Mouse (Mus musculus) CH12.LX (cell line): Measurements from ENCODE around the gene Atxn7l1. TPM values are rescaled to one million over a fixed set of nuclear protein-coding genes. Genes with fewer than 3 reads are reported as not detected.

Experiments used
- DNase-seq: peaks from one replicate; pipeline ENCODE4 v3.0.0-alpha.2; 2013; ENCODE audit errors: extremely low read depth
- H3K27ac ChIP-seq: 2 replicates; pipeline ENCODE4 v1.5.1; 2012; ENCODE audit warnings: low read depth, mild to moderate bottlenecking, control low read depth, moderate library complexity; ENCODE audit not compliant: insufficient read depth
- H3K27me3 ChIP-seq: replicated peaks from 2 replicates; pipeline ENCODE3; 2012; ENCODE audit warnings: inconsistent platforms
- H3K36me3 ChIP-seq, 2 experiments: replicated peaks in 1 of 2; 2 replicates each; pipeline versions ENCODE3 to v1.6.1; 2012; ENCODE audit warnings: inconsistent platforms in 1 of 2, low read length in 1 of 2, mild to moderate bottlenecking in 1 of 2, mixed read lengths in 1 of 2, moderate library complexity in 1 of 2; ENCODE audit not compliant: control insufficient read depth in 1 of 2, insufficient read depth in 1 of 2
- H3K4me1 ChIP-seq, 2 experiments: 2 replicates each; pipeline ENCODE4 v1.6.1; 2012; ENCODE audit warnings: inconsistent platforms in 1 of 2, moderate library complexity in 1 of 2; ENCODE audit not compliant: insufficient read depth in 2 of 2, control insufficient read depth in 1 of 2
- H3K4me2 ChIP-seq: 2 replicates; pipeline ENCODE4 v1.6.1; 2012; ENCODE audit warnings: low read depth, mild to moderate bottlenecking, control low read depth; ENCODE audit not compliant: poor library complexity, insufficient read depth, severe bottlenecking
- H3K4me3 ChIP-seq, 3 experiments: fragments of 150-350 bp in 1 of 3; sonication (generic) in 1 of 3; replicated peaks in 1 of 3; 2 replicates each; pipeline versions ENCODE3 to v1.5.1; 2011 to 2012; ENCODE audit warnings: low read depth in 2 of 3, low read length in 2 of 3, mild to moderate bottlenecking in 2 of 3, moderate library complexity in 2 of 3, control low read depth in 1 of 3, improper control_type of control experiment in 1 of 3, inconsistent platforms in 1 of 3, mixed read lengths in 1 of 3; ENCODE audit not compliant: poor library complexity in 1 of 3
- H3K79me2 ChIP-seq: replicated peaks from 2 replicates; pipeline ENCODE4 v1.6.1; 2012; ENCODE audit warnings: mild to moderate bottlenecking, moderate library complexity; ENCODE audit not compliant: control insufficient read depth, poor library complexity, insufficient read depth, severe bottlenecking; ENCODE audit errors: extremely low read depth
- H3K9ac ChIP-seq: 2 replicates; pipeline ENCODE4 v1.6.1; 2012; ENCODE audit warnings: low read depth, mild to moderate bottlenecking, control low read depth, moderate library complexity; ENCODE audit not compliant: insufficient read depth
- H3K9me3 ChIP-seq: replicated peaks from 2 replicates; pipeline ENCODE3; 2012; ENCODE audit warnings: low read length, inconsistent platforms, mixed read lengths
- CTCF ChIP-seq, 2 experiments: IDR thresholded peaks in 1 of 2; conservative IDR thresholded peaks in 1 of 2; 2 replicates each; pipeline ENCODE4 v1.5.1; 2011 to 2012; ENCODE audit warnings: low read depth in 2 of 2, low read length in 2 of 2, improper control_type of control experiment in 1 of 2, inconsistent platforms in 1 of 2, mild to moderate bottlenecking in 1 of 2, moderate library complexity in 1 of 2
- E2F4 ChIP-seq: IDR thresholded peaks from 2 replicates; pipeline ENCODE4 v1.6.1; 2011; ENCODE audit warnings: low read depth, low read length, improper control_type of control experiment; ENCODE audit not compliant: insufficient replicate concordance
- ELF1 ChIP-seq: IDR thresholded peaks from 2 replicates; pipeline ENCODE4 v1.6.1; 2014; ENCODE audit warnings: low read depth, mild to moderate bottlenecking, inconsistent platforms, low read length, improper control_type of control experiment
- ETS1 ChIP-seq: conservative IDR thresholded peaks from 2 replicates; pipeline ENCODE4 v1.6.1; 2012; ENCODE audit warnings: low read depth, mild to moderate bottlenecking, inconsistent platforms, low read length, improper control_type of control experiment, moderate library complexity
- IRF4 ChIP-seq: IDR thresholded peaks from 2 replicates; pipeline ENCODE4 v1.6.1; 2014; ENCODE audit warnings: low read depth, mild to moderate bottlenecking, inconsistent platforms, low read length, improper control_type of control experiment
- JUN ChIP-seq: IDR thresholded peaks from 2 replicates; pipeline ENCODE4 v1.6.1; 2011; ENCODE audit warnings: low read depth, mild to moderate bottlenecking, low read length, improper control_type of control experiment, moderate library complexity; ENCODE audit not compliant: insufficient read depth
- KAT2A ChIP-seq: IDR thresholded peaks from 2 replicates; pipeline ENCODE4 v1.6.1; 2012; ENCODE audit warnings: low read length, improper control_type of control experiment, inconsistent platforms; ENCODE audit not compliant: insufficient replicate concordance
- MAFK ChIP-seq: IDR thresholded peaks from 2 replicates; pipeline ENCODE4 v1.6.1; 2011; ENCODE audit warnings: low read length, improper control_type of control experiment; ENCODE audit not compliant: insufficient replicate concordance
- MXI1 ChIP-seq: IDR thresholded peaks from 2 replicates; pipeline ENCODE4 v1.6.1; 2011; ENCODE audit warnings: mild to moderate bottlenecking, low read depth, low read length, improper control_type of control experiment
- POLR2AphosphoS2 ChIP-seq: IDR thresholded peaks from 2 replicates; pipeline ENCODE4 v1.6.1; 2011; ENCODE audit warnings: low read depth, low read length, improper control_type of control experiment
- SMC3 ChIP-seq: IDR thresholded peaks from 2 replicates; pipeline ENCODE4 v1.6.1; 2011; ENCODE audit warnings: low read depth, low read length, improper control_type of control experiment
- TCF12 ChIP-seq: IDR thresholded peaks from 2 replicates; pipeline ENCODE4 v1.6.1; 2014; ENCODE audit warnings: low read depth, mild to moderate bottlenecking, inconsistent platforms, low read length, improper control_type of control experiment
- UBTF ChIP-seq: IDR thresholded peaks from 2 replicates; pipeline ENCODE4 v1.6.1; 2012; ENCODE audit warnings: low read depth, mild to moderate bottlenecking, inconsistent platforms, low read length, improper control_type of control experiment, moderate library complexity
- USF2 ChIP-seq: conservative IDR thresholded peaks from 2 replicates; pipeline ENCODE4 v1.6.1; 2011; ENCODE audit warnings: low read depth, low read length, improper control_type of control experiment
- ZC3H11A ChIP-seq: IDR thresholded peaks from 2 replicates; pipeline ENCODE4 v1.6.1; 2012; ENCODE audit warnings: low read depth, mild to moderate bottlenecking, inconsistent platforms, low read length, improper control_type of control experiment
- ZMIZ1 ChIP-seq: IDR thresholded peaks from 2 replicates; pipeline ENCODE4 v1.6.1; 2012; ENCODE audit warnings: low read depth, mild to moderate bottlenecking, inconsistent platforms, low read length, improper control_type of control experiment
- dilution Hi-C: fragments of 300-500 bp; cut with MboI; formaldehyde crosslinking; loops from 2 replicates; pipeline ENCODE4 v1.14.3; 2020; ENCODE audit warnings: low sequenced_read_pairs; ENCODE audit not compliant: extremely low pct_unique_long_range_greater_than_20kb, extremely low pct_ligation_motif_present
- in situ Hi-C: fragments of 300-500 bp; cut with MboI; formaldehyde crosslinking; loops from 3 replicates; pipeline ENCODE4 v1.14.3; 2019; ENCODE audit warnings: low sequenced_read_pairs, low pct_ligation_motif_present, low pct_unique_long_range_greater_than_20kb, mixed read lengths
- polyA plus RNA-seq: library from polyadenylated mRNA; unstranded; fragments of >175 nt; gene quantifications from 2 replicates; pipeline ENCODE4 v1.2.1, GENCODE M21; 2012; ENCODE audit warnings: low read depth; ENCODE audit not compliant: insufficient read length
- total RNA-seq, 2 experiments: library from RNA; depleted of rRNA; stranded (reverse); fragments of 300-350 nt in 1 of 2; fragments of >200 nt in 1 of 2; gene quantifications; 2 replicates each; pipeline ENCODE4 v1.2.3; 2012 to 2014

Atxn7l1 gene
- total and polyA plus RNA-seq, 3 experiments = 8.6 to 55.7 (median 9.0) TPM

DNA sequence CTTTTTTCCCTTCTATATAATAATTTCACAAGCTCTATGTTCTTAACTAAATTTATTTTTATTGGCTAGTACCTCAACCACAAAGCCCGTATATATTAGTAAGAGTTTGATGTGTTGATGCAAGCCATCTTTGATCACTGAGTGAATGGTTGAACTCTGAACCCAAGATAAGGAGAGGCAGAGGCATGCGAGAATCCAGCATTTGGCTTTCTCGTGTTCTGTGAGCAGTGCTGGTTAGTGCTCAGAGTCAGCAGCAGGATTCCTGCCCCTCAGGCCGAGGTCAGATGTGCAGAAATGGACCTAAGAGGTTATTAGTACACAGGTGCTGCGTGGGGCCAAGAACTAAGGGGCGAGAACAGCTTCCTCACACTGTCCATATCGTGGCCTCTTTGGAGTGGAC is 113.1 kb downstream of the Atxn7l1 start:
- in situ Hi-C loops = loop anchor here (10.0 kb wide), 1 partner anchor 236 kb away; no protein-coding TSS in a partner anchor
- H3K4me2 ChIP-seq = no peak overlapping the region
- peaks cover 5% of the 10 kb centered on the region for H3K9me3 ChIP-seq
- TF ChIP-seq ELF1 = no peak
- TF ChIP-seq JUN = no peak
- TF ChIP-seq POLR2AphosphoS2 = no peak
- no peak for TF ChIP-seq E2F4
- no peak for TF ChIP-seq ETS1
- TF ChIP-seq UBTF = no peak
- no peak for TF ChIP-seq TCF12
- TF ChIP-seq IRF4 = no peak
- no peak for TF ChIP-seq MXI1
- no peak for TF ChIP-seq CTCF (conservative IDR thresholded peaks at IDR 0.05 in 1 of 2, IDR thresholded peaks at IDR 0.05 in 1 of 2; ENCODE audit: low read depth in 2 of 2, low read length in 2 of 2)
- no peak for TF ChIP-seq KAT2A
- TF ChIP-seq MAFK = no peak
- TF ChIP-seq, all 38 proteins: peak for 0
- Histone ChIP-seq H3K27me3 (no peaks in the 10 kb centered on the region), H3K79me2 (no peaks in the 10 kb centered on the region), H3K27ac (no peak overlapping the region), H3K4me1 (no peaks in the 10 kb centered on the region), H3K4me3 (no peak overlapping the region), H3K36me3 (peaks cover 44 to 89% of the 10 kb centered on the region in 2 experiments), H3K9ac (no peak overlapping the region)
- dilution Hi-C loops = no loop called here
- DNase-seq = no peak

DNA sequence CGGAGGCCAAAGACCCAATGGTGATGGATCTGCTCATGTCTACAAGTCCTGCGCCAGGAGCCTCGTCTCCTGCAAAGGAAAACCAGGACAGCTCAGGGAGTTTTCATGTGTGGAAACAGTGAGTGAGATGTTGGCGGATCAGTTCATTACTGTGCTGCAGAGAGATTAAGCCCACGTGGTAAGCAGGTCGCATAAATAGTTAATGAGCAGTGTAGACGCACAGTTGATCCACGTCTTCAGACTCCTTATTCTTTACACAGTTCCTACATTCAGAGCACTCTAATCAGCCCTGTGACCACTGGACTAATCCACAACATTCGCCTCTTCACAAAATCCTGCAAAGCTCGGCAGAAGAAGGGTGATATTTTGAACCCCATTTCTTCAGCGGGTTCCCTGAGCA is 118.4 kb downstream of the Atxn7l1 start:
- H3K27ac ChIP-seq = no peak overlapping the region
- TF ChIP-seq KAT2A = no peak
- no peak for TF ChIP-seq USF2
- TF ChIP-seq ZC3H11A = no peak
- TF ChIP-seq SMC3 = no peak
- TF ChIP-seq ZMIZ1 = no peak
- no peaks in the 10 kb centered on the region for H3K79me2 ChIP-seq
- in situ Hi-C loops = loop anchor here (10.0 kb wide), 1 partner anchor 241 kb away; no protein-coding TSS in a partner anchor
- no peak overlapping the region for H3K9ac ChIP-seq
- H3K27me3 ChIP-seq = no peaks in the 10 kb centered on the region
- no peak overlapping the region for H3K4me3 ChIP-seq
- H3K36me3 ChIP-seq = peaks cover 21 to 80% of the 10 kb centered on the region in 2 experiments
- H3K9me3 ChIP-seq = peaks cover 5% of the 10 kb centered on the region
- peaks cover 7 to 19% of the 10 kb centered on the region in 2 experiments; a peak in 3 of 4 replicates for H3K4me1 ChIP-seq
- dilution Hi-C loops = no loop called here
- no peak for DNase-seq
- H3K4me2 ChIP-seq = no peak overlapping the region
